Mouse (Mus musculus) bone marrow, adult 2 months (tissue): ENCODE results near the gene Zfp27. TPM values are rescaled to one million over a fixed set of nuclear protein-coding genes. Genes with fewer than 3 reads are reported as not detected.

Source experiments
- H3K27ac ChIP-seq: fragments of 200-500 bp; 2 replicates; pipeline ENCODE4 v1.5.1; 2012; ENCODE audit warnings: low read depth, mild to moderate bottlenecking, control low read depth, inconsistent platforms, low read length; ENCODE audit not compliant: control insufficient read depth, poor library complexity, insufficient read depth
- H3K4me1 ChIP-seq: fragments of 200-500 bp; 2 replicates; pipeline ENCODE4 v1.6.1; 2011; ENCODE audit warnings: low read length; ENCODE audit not compliant: control insufficient read depth, insufficient read depth
- H3K4me3 ChIP-seq: fragments of 200-500 bp; replicated peaks from 2 replicates; pipeline ENCODE3; 2011; ENCODE audit warnings: mild to moderate bottlenecking, low read depth, low read length, control low read depth; ENCODE audit not compliant: control insufficient read depth
- CTCF ChIP-seq: fragments of 200-500 bp; IDR thresholded peaks from 2 replicates; pipeline ENCODE4 v1.5.1; 2011; ENCODE audit warnings: low read length, control low read depth; ENCODE audit not compliant: control insufficient read depth, insufficient read depth
- POLR2A ChIP-seq: fragments of 200-500 bp; IDR thresholded peaks from 2 replicates; pipeline ENCODE4 v1.6.1; 2011; ENCODE audit warnings: low read depth, mild to moderate bottlenecking, control low read depth, low read length, borderline replicate concordance; ENCODE audit not compliant: control insufficient read depth
- WGBS: fragments of 180-500 bp; shearing (Covaris S2); methylation state at CpG from one replicate; pipeline ENCODE4 v1.1.7; 2018; 5-methylcytosine and 5-hydroxymethylcytosine counted together
- polyA plus RNA-seq: library from polyadenylated mRNA; stranded (reverse); fragments of >200 nt; gene quantifications from 2 replicates; pipeline ENCODE4 v1.2.4, GENCODE M21; 2011; ENCODE audit warnings: low replicate concordance; ENCODE audit not compliant: missing spikeins, insufficient read depth, insufficient read length

The Zfp27 gene
- polyA plus RNA-seq, 1 experiment = 3.4 TPM

DNA sequence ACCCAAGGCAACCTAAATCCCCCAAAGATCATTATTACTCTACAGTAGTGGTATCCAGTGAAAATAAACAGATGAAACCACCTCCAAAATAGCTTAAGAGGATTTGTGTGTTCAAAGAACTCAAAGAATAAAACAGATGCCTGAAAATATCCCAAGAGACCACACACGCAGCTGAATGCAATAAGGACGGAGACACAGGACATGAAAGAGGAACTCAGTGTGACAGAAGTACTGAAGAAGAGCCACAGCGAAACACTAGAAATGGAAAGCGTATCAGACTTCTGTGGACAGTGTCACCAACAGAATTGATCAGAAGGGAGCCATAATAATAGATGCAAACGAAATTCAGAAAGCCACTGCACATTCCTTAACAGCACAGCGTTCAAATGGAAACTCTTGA, 32.5 kb upstream of the Zfp27 start:
- Histone ChIP-seq H3K4me1 (no peaks in the 10 kb centered on the region; the same call in 1 of the 2 replicates), H3K27ac (no peak overlapping the region), H3K4me3 (no peak overlapping the region)
- TF ChIP-seq POLR2A = no peak
- TF ChIP-seq CTCF = no peak
- 68% methylated on average over 6 of the region's 6 CpGs for WGBS

DNA sequence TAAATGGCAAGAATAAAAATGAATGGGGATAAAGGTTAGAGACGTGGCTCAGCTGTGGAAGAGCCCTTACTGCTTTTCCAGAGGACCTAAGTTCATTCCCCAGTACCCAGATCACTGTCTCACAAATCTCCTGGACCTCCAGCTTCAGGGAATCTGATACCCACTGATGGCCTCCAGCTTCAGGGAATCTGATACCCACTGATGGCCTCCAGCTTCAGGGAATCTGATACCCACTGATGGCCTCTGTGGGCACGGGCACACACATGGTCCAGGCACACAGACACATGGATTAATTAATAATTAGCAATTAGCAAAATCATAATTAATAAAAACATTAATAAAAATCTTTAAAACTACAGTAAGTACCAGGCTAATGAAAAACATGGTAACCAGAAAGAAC, 16.4 kb upstream of the Zfp27 start:
- WGBS = 60% methylated on average over 2 of the region's 2 CpGs
- Histone ChIP-seq H3K27ac (no peak overlapping the region), H3K4me1 (no peaks in the 10 kb centered on the region), H3K4me3 (no peak overlapping the region)
- no peak for TF ChIP-seq POLR2A
- TF ChIP-seq CTCF = no peak

DNA sequence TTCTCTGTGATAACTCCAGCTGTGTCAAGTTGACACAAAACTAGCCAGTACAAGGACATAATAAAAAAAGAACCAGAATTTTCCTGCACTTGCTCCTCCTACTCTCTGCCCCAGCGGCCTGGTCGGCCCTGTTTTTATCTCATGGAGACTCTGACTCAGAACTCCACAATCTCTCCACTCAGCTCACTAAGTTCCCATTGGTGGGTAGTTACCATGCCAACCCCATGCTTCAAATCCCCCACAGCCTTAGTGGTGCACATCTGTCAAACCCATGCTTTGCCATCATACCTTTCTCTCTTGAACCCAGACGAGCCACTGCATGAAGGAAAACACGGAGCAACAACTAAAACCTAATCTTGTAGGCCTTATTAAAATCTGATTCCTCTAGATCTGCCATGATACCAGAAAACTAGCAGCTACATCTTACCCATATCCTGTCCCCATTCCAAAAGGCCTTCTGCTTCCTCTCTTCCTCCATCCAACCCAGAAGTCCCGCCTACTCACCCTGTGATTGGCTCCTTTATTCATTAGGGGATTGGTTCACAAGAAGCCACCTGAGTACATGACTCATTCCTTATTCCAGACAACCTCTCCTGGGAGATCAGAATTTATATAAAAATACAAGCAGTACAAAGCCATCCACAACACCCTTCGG, 15.2 kb upstream of the Zfp27 start:
- TF ChIP-seq CTCF (no peak), POLR2A (no peak)
- H3K27ac ChIP-seq = no peak overlapping the region
- WGBS = 80% methylated on average over 6 of the region's 6 CpGs
- H3K4me1 ChIP-seq = no peaks in the 10 kb centered on the region
- no peak overlapping the region for H3K4me3 ChIP-seq

DNA sequence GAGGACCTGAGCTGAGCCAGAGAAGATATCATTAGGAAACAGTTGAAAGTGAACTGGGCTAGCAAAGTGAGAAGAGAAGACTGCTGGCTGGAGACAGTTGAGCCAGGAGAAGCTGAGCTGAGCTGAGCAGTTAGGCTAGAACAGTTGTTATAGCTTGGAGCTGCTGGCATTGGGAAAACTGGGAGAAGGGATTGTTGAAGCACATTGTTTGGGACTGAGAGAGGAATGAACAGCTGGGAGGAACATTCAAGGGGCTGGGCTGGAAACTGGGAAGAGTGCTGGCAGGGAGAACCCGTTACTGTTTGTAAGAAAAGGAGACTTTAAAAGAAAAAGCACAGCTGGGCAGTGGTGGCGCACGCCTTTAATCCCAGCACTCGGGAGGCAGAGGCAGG, 11.7 kb upstream of the Zfp27 start:
- H3K27ac ChIP-seq = no peak overlapping the region
- no peaks in the 10 kb centered on the region for H3K4me1 ChIP-seq
- no peak overlapping the region for H3K4me3 ChIP-seq
- no peak for TF ChIP-seq POLR2A
- no peak for TF ChIP-seq CTCF
- WGBS = 92% methylated on average over 4 of the region's 4 CpGs

DNA sequence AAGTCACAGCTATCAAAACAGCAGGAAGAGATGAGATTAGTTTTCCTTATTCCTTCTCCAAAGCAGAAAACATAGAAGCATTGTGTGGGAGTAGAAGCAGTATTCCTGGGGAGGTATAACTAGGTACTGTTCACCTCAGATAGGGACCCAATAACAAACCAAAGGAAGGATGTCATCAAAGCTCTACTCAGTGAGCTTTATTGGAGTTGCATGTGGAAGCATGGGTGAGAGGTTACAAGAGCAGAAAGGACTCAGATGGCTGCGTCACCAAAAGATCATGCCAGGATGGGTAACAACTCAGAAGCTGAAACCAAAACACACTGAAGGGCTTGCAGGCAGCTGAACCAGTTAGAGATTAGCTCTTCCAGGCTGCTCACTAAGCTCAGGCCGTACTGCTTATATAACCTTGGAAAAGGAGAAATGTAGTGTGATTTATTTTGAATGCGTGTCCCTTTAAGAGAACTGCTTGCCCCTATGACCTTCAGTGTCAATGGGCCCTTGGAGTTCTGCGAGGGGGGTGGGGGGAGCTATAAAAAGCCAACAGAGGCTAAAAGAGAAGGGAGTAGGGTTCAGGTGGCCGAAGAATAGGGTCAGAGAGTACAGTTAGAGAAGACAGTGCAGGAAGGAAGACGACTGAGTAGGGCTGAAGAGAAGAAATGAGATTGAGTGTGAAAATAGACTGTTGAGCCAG, 11.1 kb upstream of the Zfp27 start:
- 77% methylated on average over 6 of the region's 6 CpGs for WGBS
- Histone ChIP-seq H3K27ac (no peak overlapping the region), H3K4me1 (no peaks in the 10 kb centered on the region), H3K4me3 (no peak overlapping the region)
- TF ChIP-seq POLR2A (no peak), CTCF (no peak)

DNA sequence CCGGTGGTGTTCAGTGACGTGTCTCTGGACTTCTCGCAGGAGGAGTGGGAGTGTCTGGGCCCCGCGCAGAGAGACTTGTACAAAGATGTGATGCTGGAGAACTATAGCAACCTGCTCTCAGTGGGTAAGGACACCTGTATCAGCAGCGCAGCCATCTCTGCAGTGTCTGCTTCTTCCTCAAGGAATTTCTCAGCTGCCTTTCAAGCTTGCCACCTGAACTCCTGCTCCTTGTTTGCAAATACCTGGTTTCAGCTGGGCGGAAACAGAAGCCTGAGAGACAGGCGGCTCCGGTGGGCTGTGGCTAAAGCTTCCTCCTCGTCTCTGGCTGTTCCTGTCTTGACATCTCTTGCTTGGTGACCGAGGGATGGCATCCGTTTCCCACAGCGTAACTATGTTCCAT, 5.8 kb upstream of the Zfp27 start:
- no peak overlapping the region for H3K27ac ChIP-seq
- no peak for TF ChIP-seq POLR2A
- no peak for TF ChIP-seq CTCF
- no peak overlapping the region for H3K4me3 ChIP-seq
- peaks cover 1% of the 10 kb centered on the region; the same call in 1 of the 2 replicates for H3K4me1 ChIP-seq
- WGBS = 87% methylated on average over 13 of the region's 13 CpGs

DNA sequence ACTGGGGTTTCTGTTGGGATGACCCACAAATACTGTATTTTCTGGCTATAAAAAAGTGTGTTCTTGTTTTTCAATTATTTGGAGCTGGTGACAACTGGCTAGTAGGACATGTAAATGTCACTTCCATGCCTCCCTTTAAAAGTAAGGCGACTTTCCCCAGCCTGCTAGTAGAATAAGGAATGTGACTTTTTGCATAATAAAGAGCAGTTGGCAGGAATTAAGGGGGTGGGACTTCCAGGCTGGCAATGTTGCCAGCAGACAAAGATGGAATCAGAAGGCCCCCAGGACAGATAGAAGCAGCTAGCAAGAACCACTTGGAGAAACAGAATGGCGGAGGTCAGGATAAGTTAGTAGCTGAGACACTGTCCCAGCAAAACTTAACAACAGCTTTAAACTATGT, 3.9 kb upstream of the Zfp27 start:
- 88% methylated on average over 2 of the region's 2 CpGs for WGBS

DNA sequence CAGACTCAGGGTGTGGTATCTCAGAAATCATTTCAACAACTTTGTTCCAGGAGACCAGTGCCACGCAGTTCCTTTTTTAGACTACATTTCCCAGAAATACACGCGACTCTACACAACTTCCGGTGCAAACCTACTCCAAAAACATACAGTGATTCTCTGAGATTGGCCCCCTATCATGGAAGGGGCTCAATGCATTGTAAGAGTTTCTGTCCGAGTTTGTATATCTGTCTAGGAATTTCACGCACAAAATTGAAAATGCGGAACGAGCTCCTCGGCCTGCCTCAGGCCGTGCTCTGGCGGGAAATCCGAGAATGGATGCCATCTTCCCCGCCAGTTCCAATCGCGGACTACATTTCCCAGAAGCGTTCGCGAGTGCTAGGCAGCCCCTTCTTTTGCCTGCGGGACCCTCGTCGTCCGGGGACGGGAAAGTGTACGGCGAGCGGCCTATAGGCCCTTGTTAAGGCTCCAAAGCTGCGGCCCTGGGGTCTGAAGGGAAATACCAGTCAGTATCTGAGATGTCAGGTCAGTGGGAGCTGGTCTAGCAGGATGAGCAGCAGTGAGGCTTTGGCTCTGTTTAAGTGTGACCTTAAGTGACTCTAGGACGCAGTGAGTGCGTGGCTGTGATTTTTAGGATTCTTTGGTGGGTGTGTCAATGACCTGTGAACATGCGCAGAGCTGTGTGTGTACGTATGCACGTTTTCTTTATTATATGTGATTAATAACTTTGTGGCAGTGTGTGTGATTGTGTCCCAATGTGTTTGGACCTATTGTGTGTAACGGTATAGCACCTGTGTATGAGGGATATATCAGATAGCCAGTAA, 2.0 kb upstream of the Zfp27 start, which contains the start of gene Zfp383:
Zfp383 (plus strand) TSS at position 94 of the 821 bp plus-strand sequence.
- Histone ChIP-seq H3K4me1 (peaks cover 1% of the 10 kb centered on the region; the same call in 1 of the 2 replicates), H3K4me3 (peak within 1 kb of the TSS; percentile 99), H3K27ac (peak within 1 kb of the TSS; percentile 72; the same call in 1 of the 2 replicates)
- TF ChIP-seq CTCF (no peak), POLR2A (no peak; the same call in 1 of the 2 replicates)
- under 1% methylated on average over 33 of the region's 33 CpGs for WGBS

More for the DNA sequence above, 3.9 kb upstream of the Zfp27 start:
- H3K27ac ChIP-seq = no peak overlapping the region
- H3K4me3 ChIP-seq = no peak overlapping the region
- peaks cover 1% of the 10 kb centered on the region; the same call in 1 of the 2 replicates for H3K4me1 ChIP-seq
- no peak for TF ChIP-seq CTCF
- TF ChIP-seq POLR2A = no peak
